Mouse (Mus musculus): Measurements from ENCODE around the gene Gm7145. TPM values are rescaled to one million over a fixed set of nuclear protein-coding genes. Genes with fewer than 3 reads are reported as not detected.

Gm7145 gene
- polyA plus RNA-seq (2012; ENCODE audit: low replicate concordance) = not detected in 2 replicates

DNA sequence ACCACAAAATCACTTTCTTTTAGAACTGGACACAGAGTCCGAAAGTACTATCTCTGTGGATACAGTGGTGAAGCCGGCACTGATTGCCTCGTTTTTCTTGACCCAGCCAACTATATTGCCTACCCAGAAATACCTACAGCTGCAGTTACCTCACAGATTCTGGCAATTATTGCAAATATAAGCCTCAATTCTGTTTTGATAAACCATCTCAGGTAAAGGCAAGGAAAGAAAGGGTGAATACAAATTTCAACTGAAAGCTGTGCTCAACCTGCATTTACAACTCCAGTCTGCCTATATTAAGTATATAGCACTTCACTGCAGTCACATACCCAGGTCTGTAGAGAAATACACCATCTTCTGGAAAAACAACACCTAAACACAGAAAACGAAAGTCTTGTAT, at the start of gene Gm7145:
Gm7145 (plus strand) TSS at position 301 of the 400 bp plus-strand sequence.

DNA sequence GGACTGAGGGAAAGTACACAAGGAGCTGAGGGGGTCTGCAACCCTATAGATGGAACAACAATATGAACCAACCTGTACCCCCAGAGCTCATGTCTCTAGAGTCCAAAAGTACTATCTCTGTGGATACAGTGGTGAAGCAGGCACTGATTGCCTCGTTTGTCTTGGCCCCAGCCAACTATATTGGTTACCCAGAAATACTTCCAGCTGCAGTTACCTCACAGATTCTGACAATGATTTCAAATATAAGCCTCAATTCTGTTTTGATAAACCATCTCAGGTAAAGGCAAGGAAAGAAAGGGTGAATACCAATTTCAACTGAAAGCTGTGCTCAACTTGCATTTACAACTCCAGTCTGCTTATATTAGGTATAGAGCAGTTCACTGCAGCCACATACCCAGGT, 38.0 kb upstream of the Gm7145 start, which contains the start of gene Gm28168:
Gm28168 (plus strand) TSS at position 301 of the 400 bp plus-strand sequence.

Other genes with a start within 250 kb of the Gm7145 start
- not detected in 2 replicates for gene B020011L13Rik, start 184.8 kb upstream of the Gm7145 start, polyA plus RNA-seq (2012; ENCODE audit: low replicate concordance)
- gene Gm28360, start 135.9 kb upstream of the Gm7145 start, polyA plus RNA-seq (2012; ENCODE audit: low replicate concordance) = not detected in 2 replicates
- not detected in 2 replicates for gene Gm28168, start 37.9 kb upstream of the Gm7145 start, polyA plus RNA-seq (2012; ENCODE audit: low replicate concordance)
- gene Gm29106, start 210.6 kb downstream of the Gm7145 start, polyA plus RNA-seq (2012; ENCODE audit: low replicate concordance) = not detected in 2 replicates